Mouse (Mus musculus): ENCODE results near the gene Mgl2. TPM values are rescaled to one million over a fixed set of nuclear protein-coding genes. Genes with fewer than 3 reads are reported as not detected.

Gene Mgl2
- polyA plus RNA-seq (2017; shearing (Covaris generic)), result not detected

DNA sequence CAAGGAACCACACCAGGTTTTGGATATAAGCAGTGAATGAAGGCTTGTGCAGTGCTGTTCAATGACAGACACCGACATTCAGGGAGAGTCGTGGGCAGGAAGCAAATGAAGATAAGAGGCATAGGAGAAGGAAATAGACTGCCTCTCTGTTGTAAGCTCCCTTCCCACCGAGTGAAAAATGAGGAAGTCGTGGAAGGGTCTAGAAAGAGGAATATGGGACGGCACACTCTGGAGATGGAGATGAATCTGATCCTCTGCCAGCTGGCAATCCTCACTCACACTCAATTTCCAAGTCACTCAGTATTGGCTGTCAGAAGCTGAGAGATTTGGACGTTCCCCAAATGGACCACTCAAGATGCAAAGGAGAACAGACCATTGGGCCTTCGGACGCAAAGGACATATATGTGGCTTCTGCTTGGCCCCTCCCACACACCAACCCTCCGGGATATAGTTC is at the start of gene Mgl2:
TSS of gene Mgl2 (plus strand) at position 404 of the 454 bp plus-strand sequence.

DNA sequence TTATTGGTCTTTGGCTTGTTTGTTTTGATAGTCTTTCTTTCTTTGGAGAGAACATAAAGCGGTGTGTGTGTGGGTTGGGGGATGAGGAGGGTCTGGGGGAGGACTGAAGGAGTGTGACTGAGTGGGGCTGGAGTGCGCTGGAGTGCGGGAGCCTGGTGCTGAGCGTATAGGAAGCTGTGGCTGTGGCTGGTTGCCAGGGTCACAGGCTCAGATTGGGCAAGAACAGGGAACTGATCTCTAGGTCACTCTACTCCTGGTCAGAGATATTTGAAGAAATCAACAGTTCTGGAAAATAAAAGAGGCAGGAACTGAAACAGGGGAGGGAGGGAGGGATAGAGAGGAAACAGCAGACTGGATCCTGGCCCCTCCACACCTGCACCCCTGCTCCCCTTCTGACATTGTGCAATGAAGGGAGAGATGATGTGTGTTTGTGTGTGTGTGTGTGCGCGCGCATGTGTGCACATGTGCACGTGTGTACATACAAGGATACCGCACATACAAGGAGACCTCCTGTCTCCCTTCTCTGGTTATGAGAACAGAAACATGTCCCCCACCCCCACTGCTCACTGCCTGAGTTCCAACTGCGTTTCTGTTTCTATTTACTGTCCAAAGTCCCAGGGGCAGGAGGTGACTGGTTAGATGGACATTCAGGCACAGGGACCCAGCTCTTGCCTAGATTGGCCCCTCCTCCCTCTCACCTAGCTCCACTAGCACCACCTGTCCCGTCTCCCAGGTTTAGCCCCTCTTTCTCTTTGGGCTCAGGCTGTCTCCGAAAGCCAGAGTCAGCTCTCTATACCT is 37.9 kb upstream of the Mgl2 start, which contains the start of gene Asgr2:
TSS of gene Asgr2 (plus strand) at position 659 of the 798 bp plus-strand sequence.

DNA sequence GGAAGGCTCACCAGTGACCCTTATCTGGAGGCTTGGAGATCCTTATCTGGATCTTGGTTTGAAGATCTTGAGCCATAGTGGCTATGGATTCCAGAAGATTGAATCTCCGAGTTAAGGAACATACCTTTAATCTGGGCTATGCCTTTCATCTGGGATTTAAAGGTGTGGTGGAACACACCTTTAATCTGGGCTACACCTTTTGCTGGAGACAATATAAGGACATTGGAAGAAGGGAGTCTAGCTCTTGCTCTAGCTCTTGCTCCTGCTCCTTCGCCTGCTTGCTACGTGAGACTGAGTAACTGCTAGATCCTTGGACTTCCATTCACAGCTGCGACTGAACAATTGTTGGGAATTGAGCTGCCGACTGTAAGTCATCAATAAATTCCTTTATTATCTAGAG is 25.8 kb downstream of the Mgl2 start, which contains the start of gene Clec10a:
TSS of gene Clec10a (plus strand) at position 301 of the 400 bp plus-strand sequence.

Other genes starting within 250 kb of the Mgl2 start
- 2.1 TPM for gene Kctd11, start 248.9 kb upstream of the Mgl2 start, polyA plus RNA-seq (2017; shearing (Covaris generic))
- gene Acap1, start 234.8 kb upstream of the Mgl2 start, polyA plus RNA-seq (2017; shearing (Covaris generic)), result 613 TPM
- 2.8 TPM for gene 2810408A11Rik, start 229.3 kb upstream of the Mgl2 start, polyA plus RNA-seq (2017; shearing (Covaris generic))
- 3.6 TPM for gene Neurl4, start 229.3 kb upstream of the Mgl2 start, polyA plus RNA-seq (2017; shearing (Covaris generic))
- 135 TPM for gene Gps2, start 216.4 kb upstream of the Mgl2 start, polyA plus RNA-seq (2017; shearing (Covaris generic))
- 1,138 TPM for gene Eif5a, start 208.4 kb upstream of the Mgl2 start, polyA plus RNA-seq (2017; shearing (Covaris generic))
- gene Ybx2, start 194.5 kb upstream of the Mgl2 start, polyA plus RNA-seq (2017; shearing (Covaris generic)), result not detected
- 0.31 TPM for gene Slc2a4, start 182.1 kb upstream of the Mgl2 start, polyA plus RNA-seq (2017; shearing (Covaris generic))
- gene Cldn7, start 165.6 kb upstream of the Mgl2 start, polyA plus RNA-seq (2017; shearing (Covaris generic)), result not detected
- gene Ctdnep1, start 149.2 kb upstream of the Mgl2 start, polyA plus RNA-seq (2017; shearing (Covaris generic)), result 30.2 TPM
- 70.4 TPM for gene Elp5, start 147.8 kb upstream of the Mgl2 start, polyA plus RNA-seq (2017; shearing (Covaris generic))
- gene Gabarap, start 139.2 kb upstream of the Mgl2 start, polyA plus RNA-seq (2017; shearing (Covaris generic)), result 493 TPM
- 114 TPM for gene Phf23, start 134.6 kb upstream of the Mgl2 start, polyA plus RNA-seq (2017; shearing (Covaris generic))
- gene Dvl2, start 129.7 kb upstream of the Mgl2 start, polyA plus RNA-seq (2017; shearing (Covaris generic)), result 19.7 TPM
- 120 TPM for gene Acadvl, start 114.9 kb upstream of the Mgl2 start, polyA plus RNA-seq (2017; shearing (Covaris generic))
- 9.4 TPM for gene Dlg4, start 113.4 kb upstream of the Mgl2 start, polyA plus RNA-seq (2017; shearing (Covaris generic))
- not detected for gene Asgr1, start 76.2 kb upstream of the Mgl2 start, polyA plus RNA-seq (2017; shearing (Covaris generic))
- gene Asgr2, start 37.7 kb upstream of the Mgl2 start, polyA plus RNA-seq (2017; shearing (Covaris generic)), result not detected
- gene Clec10a, start 25.9 kb downstream of the Mgl2 start, polyA plus RNA-seq (2017; shearing (Covaris generic)), result not detected
- 0.24 TPM for gene Slc16a11, start 82.4 kb downstream of the Mgl2 start, polyA plus RNA-seq (2017; shearing (Covaris generic))
- gene Slc16a13, start 90.7 kb downstream of the Mgl2 start, polyA plus RNA-seq (2017; shearing (Covaris generic)), result 4.5 TPM
- 0.29 TPM for gene Bcl6b, start 99.5 kb downstream of the Mgl2 start, polyA plus RNA-seq (2017; shearing (Covaris generic))
- 187 TPM for gene 0610010K14Rik, start 107.6 kb downstream of the Mgl2 start, polyA plus RNA-seq (2017; shearing (Covaris generic))
- gene Gm21988, start 109.5 kb downstream of the Mgl2 start, polyA plus RNA-seq (2017; shearing (Covaris generic)), result 3.3 TPM
- 281 TPM for gene Rnasek, start 109.5 kb downstream of the Mgl2 start, polyA plus RNA-seq (2017; shearing (Covaris generic))
- gene Alox12, start 125.0 kb downstream of the Mgl2 start, polyA plus RNA-seq (2017; shearing (Covaris generic)), result 0.27 TPM
- not detected for gene Alox12e, start 192.3 kb downstream of the Mgl2 start, polyA plus RNA-seq (2017; shearing (Covaris generic))
- gene Alox15, start 221.7 kb downstream of the Mgl2 start, polyA plus RNA-seq (2017; shearing (Covaris generic)), result not detected